Mouse (Mus musculus) stomach, adult 2 months (tissue): ENCODE data around the gene Galnt6. TPM values are rescaled to one million over a fixed set of nuclear protein-coding genes. Genes with fewer than 3 reads are reported as not detected.

ENCODE experiments used
- polyA plus RNA-seq: library from polyadenylated mRNA; depleted of rRNA; stranded (reverse); fragments of >200 nt; gene quantifications from 2 replicates; pipeline ENCODE4 v1.2.3, GENCODE M21; 2012; rRNA removed

Galnt6 gene
- 10.6 and 12.1 TPM in 2 replicates for polyA plus RNA-seq

GRCm38 (mm10) chr15:100729281-100729985 is at the start of gene Galnt6:
Galnt6 (minus strand) TSS chr15:100729376.

GRCm38 (mm10) chr15:100761419-100762185 is 32.4 kb upstream of the Galnt6 start, which contains the start of gene Slc4a8:
Slc4a8 (plus strand) TSS chr15:100761747.

GRCm38 (mm10) chr15:100687430-100687971 is 41.7 kb downstream of the Galnt6 start, which contains the start of gene Cela1:
Cela1 (minus strand) TSS chr15:100687921.

GRCm38 (mm10) chr15:100669337-100669736 is 59.8 kb downstream of the Galnt6 start, which contains the start of gene Bin2:
Bin2 (minus strand) TSS chr15:100669553.

Other genes starting within 250 kb of the Galnt6 start
- gene Csrnp2, start 233.9 kb downstream of the Galnt6 start, polyA plus RNA-seq = 0.86 and 0.95 TPM in 2 replicates
- gene Tfcp2, start 177.4 kb downstream of the Galnt6 start, polyA plus RNA-seq = 3.4 and 4.8 TPM in 2 replicates
- 3.5 and 4.0 TPM in 2 replicates for gene Pou6f1, start 129.4 kb downstream of the Galnt6 start, polyA plus RNA-seq
- 433 and 438 TPM in 2 replicates for gene Dazap2, start 114.0 kb downstream of the Galnt6 start, polyA plus RNA-seq
- gene Smagp, start 92.4 kb downstream of the Galnt6 start, polyA plus RNA-seq = 142 and 308 TPM in 2 replicates
- 1.3 and 1.6 TPM in 2 replicates for gene Bin2, start 59.8 kb downstream of the Galnt6 start, polyA plus RNA-seq
- 118 and 122 TPM in 2 replicates for gene Cela1, start 41.5 kb downstream of the Galnt6 start, polyA plus RNA-seq
- 0.30 and 0.61 TPM in 2 replicates for gene Slc4a8, start 32.4 kb upstream of the Galnt6 start, polyA plus RNA-seq
- gene Scn8a, start 140.5 kb upstream of the Galnt6 start, polyA plus RNA-seq = 0.08 and 0.09 TPM in 2 replicates